Mouse (Mus musculus) C2C12 (cell line): ENCODE measurements around the gene Pmpca.

Experiments
- CEBPB ChIP-seq: IDR thresholded peaks from one replicate; pipeline ENCODE4 v1.6.1; 2011; ENCODE audit warnings: low read depth, mild to moderate bottlenecking, control low read depth, moderate library complexity
- CTCF ChIP-seq: IDR thresholded peaks from one replicate; pipeline ENCODE4 v1.5.1; 2011; ENCODE audit not compliant: control insufficient read depth, insufficient read depth, insufficient read length
- FOSL1 ChIP-seq: IDR thresholded peaks from one replicate; pipeline ENCODE4 v1.8.0; 2011; ENCODE audit warnings: mild to moderate bottlenecking, low read length; ENCODE audit not compliant: poor library complexity, insufficient read depth, severe bottlenecking
- MAX ChIP-seq: IDR thresholded peaks from one replicate; pipeline ENCODE4 v1.6.1; 2011; ENCODE audit warnings: mild to moderate bottlenecking, control low read depth
- MYOG ChIP-seq: IDR thresholded peaks from one replicate; pipeline ENCODE4 v1.6.1; 2011; ENCODE audit not compliant: control insufficient read depth, insufficient read length; ENCODE audit errors: extremely low read depth
- USF1 ChIP-seq: IDR thresholded peaks from one replicate; pipeline ENCODE4 v1.6.1; 2011; ENCODE audit warnings: low read depth, mild to moderate bottlenecking, control low read depth, moderate library complexity

GRCm38 (mm10) chr2:26418120-26418519 lies 29.0 kb downstream of the Pmpca start:
- no peak for TF ChIP-seq CTCF
- TF ChIP-seq CEBPB, result peak; percentile 34
- TF ChIP-seq MAX, result no peak
- no peak for TF ChIP-seq USF1
- TF ChIP-seq FOSL1, result no peak
- no peak for TF ChIP-seq MYOG
